In genomic region chr8:83332864-83333263, GRCm38 (mm10) we compare ENCODE assay signal across 9 mouse cellular contexts. TPM values are rescaled to one million over a fixed set of nuclear protein-coding genes. Genes with fewer than 3 reads are reported as not detected.
A peak's percentile ranks its signal among the peaks of the same experiment; 100 is the strongest.
DNase-seq lines count a peak whose midpoint lies in the region; ATAC-seq and TF ChIP-seq lines count a peak whose summit lies in the region.
"Had no signal": no experiment of that assay in that cellular context is flagged by ENCODE, and none has a peak within 500 bp of the region (broad histone marks: within the 10 kb centered on the region; RNA-seq: fewer than 3 reads in every experiment).

No protein-coding gene starts in this region.

- H3K9me3 ChIP-seq in embryonic facial prominence, embryonic 12.5 days: no peaks in the 10 kb centered on the region
- H3K9me3 ChIP-seq in intestine, embryonic 16.5 days (ENCODE audit: control insufficient read depth, low read length): no peaks in the 10 kb centered on the region
- no peaks in the 10 kb centered on the region for H3K9me3 ChIP-seq in neural tube, embryonic 15.5 days (replicated peaks)

- H3K27me3 ChIP-seq in embryonic facial prominence, embryonic 12.5 days: 0 out of 2 replicates have a peak, but pooled peaks cover 5% of the 10 kb centered on the region
- no peaks in the 10 kb centered on the region; the same call in 1 of the 2 replicates for H3K27me3 ChIP-seq in intestine, embryonic 16.5 days (replicated peaks; ENCODE audit: control insufficient read depth, insufficient read depth, low read length)
- 0 out of 2 replicates have a peak, but pooled peaks cover 6% of the 10 kb centered on the region for H3K27me3 ChIP-seq in neural tube, embryonic 15.5 days (replicated peaks)

- peak overlapping the region; percentile 5; the same call in 1 of the 2 replicates for H3K9ac ChIP-seq in embryonic facial prominence, embryonic 12.5 days
- peak overlapping the region; percentile 53; the same call in 1 of the 2 replicates for H3K9ac ChIP-seq in intestine, embryonic 16.5 days (ENCODE audit: low read depth, low read length)
- no peak overlapping the region for H3K9ac ChIP-seq in neural tube, embryonic 15.5 days (replicated peaks)

- no peak for TF ChIP-seq CTCF in left cerebral cortex, adult 2 months (IDR thresholded peaks at IDR 0.05)

- WGBS in embryonic facial prominence, embryonic 12.5 days: 6% methylated on average over 7 of the region's 7 CpGs
- WGBS in intestine, embryonic 16.5 days: 10% methylated on average over 7 of the region's 7 CpGs
- WGBS in neural tube, embryonic 15.5 days: 12% methylated on average over 7 of the region's 7 CpGs

- peak overlapping the region; percentile 81 for H3K4me3 ChIP-seq in left cerebral cortex, adult 2 months
- peak overlapping the region; percentile 91 for H3K4me3 ChIP-seq in embryonic facial prominence, embryonic 12.5 days
- H3K4me3 ChIP-seq in intestine, embryonic 16.5 days (ENCODE audit: low read length): peak overlapping the region; percentile 93
- peak overlapping the region; percentile 74 for H3K4me3 ChIP-seq in neural tube, embryonic 15.5 days (replicated peaks)

- no peak for DNase-seq in left cerebral cortex, adult 2 months (ENCODE audit: extremely low spot score in 1 of 2, low spot score in 2 of 2)
- no peak for DNase-seq in left cerebral cortex, postnatal 14 days (ENCODE audit: low spot score in 2 of 2)
- no peak for DNase-seq in adrenal gland, postnatal 10 days
- no peak for DNase-seq in thymus, postnatal 10 days (ENCODE audit: low spot score in 2 of 2)
- no peak for DNase-seq in kidney, adult 8-10 months

- intact Hi-C loops in left cerebral cortex, adult 2 months (cut with DNase I): loop anchor here (1.0 kb wide), 1 partner anchor 109 kb away; no protein-coding TSS in a partner anchor
- intact Hi-C loops in left cerebral cortex, postnatal 14 days (cut with DNase I): loop anchor here (10.0 kb wide), 1 partner anchor 112 kb away; no protein-coding TSS in a partner anchor

- no peak overlapping the region for H3K27ac ChIP-seq in left cerebral cortex, adult 2 months
- no peak overlapping the region for H3K27ac ChIP-seq in embryonic facial prominence, embryonic 12.5 days
- no peak overlapping the region for H3K27ac ChIP-seq in intestine, embryonic 16.5 days (ENCODE audit: low read length)
- H3K27ac ChIP-seq in neural tube, embryonic 15.5 days (replicated peaks): no peak overlapping the region

- peaks cover 5% of the 10 kb centered on the region; the same call in 1 of the 2 replicates for H3K36me3 ChIP-seq in embryonic facial prominence, embryonic 12.5 days
- H3K36me3 ChIP-seq in intestine, embryonic 16.5 days (ENCODE audit: control insufficient read depth, insufficient read depth, low read length): no peaks in the 10 kb centered on the region
- peaks cover 12% of the 10 kb centered on the region for H3K36me3 ChIP-seq in neural tube, embryonic 15.5 days

- no peak; the same call in 1 of the 2 replicates for ATAC-seq in embryonic facial prominence, embryonic 12.5 days (ENCODE audit: insufficient number of reproducible peaks, insufficient read depth, low FRiP score, low TSS enrichment)
- ATAC-seq in intestine, embryonic 16.5 days: peak; percentile 2; the same call in 1 of the 2 replicates
- ATAC-seq in neural tube, embryonic 15.5 days (ENCODE audit: low FRiP score): no peak

- peak overlapping the region; percentile 81 for H3K4me2 ChIP-seq in embryonic facial prominence, embryonic 12.5 days (replicated peaks)
- peak overlapping the region; percentile 63 for H3K4me2 ChIP-seq in intestine, embryonic 16.5 days (ENCODE audit: low read depth, low read length)
- peak overlapping the region; percentile 66 for H3K4me2 ChIP-seq in neural tube, embryonic 15.5 days

- H3K4me1 ChIP-seq in embryonic facial prominence, embryonic 12.5 days: no peaks in the 10 kb centered on the region
- H3K4me1 ChIP-seq in intestine, embryonic 16.5 days (ENCODE audit: control insufficient read depth, insufficient read depth, low read length): no peaks in the 10 kb centered on the region
- peaks cover 20% of the 10 kb centered on the region for H3K4me1 ChIP-seq in neural tube, embryonic 15.5 days

RNA-seq across cellular contexts. Expression of gene Elmod2, which starts 0.6 kb away (rescaled TPM):
- 10 to 100 TPM; 12.1 to 12.7 TPM for total RNA-seq in left cerebral cortex, adult 2 months (2021)
- total RNA-seq in left cerebral cortex, postnatal 14 days (2021): 10 to 100 TPM; 10.8 to 11.8 TPM
- polyA plus RNA-seq in embryonic facial prominence, embryonic 12.5 days (2016; fragmentation: Nextera tagmentation; extraction: Ambion mirVana): 25.3 and 26.5 TPM in 2 replicates
- 10.0 and 11.6 TPM in 2 replicates for polyA plus RNA-seq in intestine, embryonic 16.5 days (2015; fragmentation: Nextera tagmentation; extraction: Ambion mirVana)
- polyA plus RNA-seq in neural tube, embryonic 15.5 days (2015; fragmentation: Nextera tagmentation; extraction: Ambion mirVana): 17.9 and 19.7 TPM in 2 replicates
- total RNA-seq in adrenal gland, postnatal 10 days (2021): 10 to 100 TPM; 22.2 to 25.8 TPM

RNA-seq across cellular contexts. Expression of gene Mgat4d, which starts 15.4 kb away (rescaled TPM):
- total RNA-seq in left cerebral cortex, adult 2 months (2021): not detected
- total RNA-seq in left cerebral cortex, postnatal 14 days (2021): not detected
- polyA plus RNA-seq in embryonic facial prominence, embryonic 12.5 days (2016; fragmentation: Nextera tagmentation; extraction: Ambion mirVana): not detected in 2 replicates
- polyA plus RNA-seq in intestine, embryonic 16.5 days (2015; fragmentation: Nextera tagmentation; extraction: Ambion mirVana): not detected in 2 replicates
- not detected in 2 replicates for polyA plus RNA-seq in neural tube, embryonic 15.5 days (2015; fragmentation: Nextera tagmentation; extraction: Ambion mirVana)
- not detected for total RNA-seq in adrenal gland, postnatal 10 days (2021)
- total RNA-seq: adrenal gland, adult 2 months had no signal
- polyA plus RNA-seq: adrenal gland, adult 2 months had no signal

RNA-seq across cellular contexts. Expression of gene Ucp1, which starts 42.7 kb away (rescaled TPM):
- not detected for total RNA-seq in left cerebral cortex, adult 2 months (2021)
- total RNA-seq in left cerebral cortex, postnatal 14 days (2021): not detected
- not detected in 2 replicates for polyA plus RNA-seq in embryonic facial prominence, embryonic 12.5 days (2016; fragmentation: Nextera tagmentation; extraction: Ambion mirVana)
- not detected in 2 replicates for polyA plus RNA-seq in intestine, embryonic 16.5 days (2015; fragmentation: Nextera tagmentation; extraction: Ambion mirVana)
- polyA plus RNA-seq in neural tube, embryonic 15.5 days (2015; fragmentation: Nextera tagmentation; extraction: Ambion mirVana): 0.12 TPM in 1 of 2 replicates, not detected in the other
- total RNA-seq in adrenal gland, postnatal 10 days (2021): 1,000 to 10,000 TPM; 2,963 to 3,460 TPM

RNA-seq across cellular contexts. Expression of gene Clgn, which starts 56.8 kb away (rescaled TPM):
- total RNA-seq in left cerebral cortex, adult 2 months (2021): 1 to 10 TPM; 8.7 to 8.8 TPM
- 1 to 10 TPM; 7.9 to 9.3 TPM for total RNA-seq in left cerebral cortex, postnatal 14 days (2021)
- 3.5 and 4.2 TPM in 2 replicates for polyA plus RNA-seq in embryonic facial prominence, embryonic 12.5 days (2016; fragmentation: Nextera tagmentation; extraction: Ambion mirVana)
- polyA plus RNA-seq in intestine, embryonic 16.5 days (2015; fragmentation: Nextera tagmentation; extraction: Ambion mirVana): 0.23 and 0.33 TPM in 2 replicates
- polyA plus RNA-seq in neural tube, embryonic 15.5 days (2015; fragmentation: Nextera tagmentation; extraction: Ambion mirVana): 15.9 and 17.2 TPM in 2 replicates
- total RNA-seq in adrenal gland, postnatal 10 days (2021): 1 to 10 TPM in 1 of 2 experiments, under 1 TPM in 1; 0.60 to 1.4 TPM
- polyA plus RNA-seq: adrenal gland, adult 2 months had no signal

Comparison
In these comparisons a context has a peak if more than half of its experiments do, and no peak if none do; other contexts are left out.
1. RNA of gene Ucp1, which starts 42.7 kb away (total RNA-seq): 2,963 to 3,460 TPM in adrenal gland, postnatal 10 days; not detected in left cerebral cortex, postnatal 14 days and not detected in left cerebral cortex, adult 2 months; every median in the first group is over 1,000 times any median in the second.
2. Peak in every context shown above with its lines, with median percentiles within 50 percentile points of each other: H3K4me3 ChIP-seq and H3K4me2 ChIP-seq.